Mouse (Mus musculus): Measurements from ENCODE around the gene Srsf10.

GRCm38 (mm10) chr4:135913433-135913832 lies 57.9 kb downstream of the Srsf10 start:
- TF ChIP-seq CTCF (IDR thresholded peaks at IDR 0.05; ENCODE audit: low read depth) (no peak), EP300 (optimal IDR thresholded peaks at IDR 0.05) (no peak)

Measured in stomach, postnatal 0 days (tissue).